ENCODE assay signal across 1 mouse cellular context in the genomic region with DNA sequence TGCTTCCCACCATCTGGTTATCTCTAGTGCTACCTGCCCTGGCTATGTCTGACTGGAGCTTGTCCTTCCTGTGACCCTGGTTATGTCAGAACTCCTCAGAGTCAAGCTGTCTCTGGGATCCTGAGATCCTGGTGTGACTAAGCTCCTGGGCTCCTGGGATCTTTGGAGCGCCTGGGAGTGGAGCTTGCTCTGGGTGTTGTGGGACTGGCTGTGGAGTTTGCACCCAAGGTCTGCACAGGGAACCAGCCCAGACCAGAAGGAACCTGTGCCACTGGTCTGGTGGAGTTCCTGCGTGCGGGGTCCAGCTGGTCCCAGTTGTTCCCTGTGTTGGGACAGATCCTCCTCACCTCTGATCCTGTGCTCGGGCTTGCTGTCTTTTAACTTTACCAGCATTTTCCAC.
TF ChIP-seq lines count a peak whose summit lies in the region.

No protein-coding gene starts in this region.

TF ChIP-seq in ES-E14, 5 proteins besides CTCF, POLR2A, EP300 and RAD21:
- TF ChIP-seq MAFK (IDR thresholded peaks at IDR 0.05; ENCODE audit: insufficient read depth, low read depth, low read length) (no peak), ZNF384 (IDR thresholded peaks at IDR 0.05; ENCODE audit: low read depth, low read length) (no peak), CHD2 (IDR thresholded peaks at IDR 0.05; ENCODE audit: low read depth, low read length) (no peak), HCFC1 (IDR thresholded peaks at IDR 0.05; ENCODE audit: borderline replicate concordance, insufficient read depth, low read length) (no peak), ZC3H11A (IDR thresholded peaks at IDR 0.05; ENCODE audit: borderline replicate concordance, low read depth, low read length) (no peak)
